Mouse (Mus musculus) limb, embryonic 11.5 days (tissue): ENCODE measurements around the gene Gsta1. TPM values are rescaled to one million over a fixed set of nuclear protein-coding genes. Genes with fewer than 3 reads are reported as not detected.
"Not testable (repeated sequence)": the region's sequence is repeated elsewhere in the genome, so short reads cannot be mapped to it uniquely, and the experiment has no call there.

ENCODE experiments used
- ATAC-seq: fragments of 200-750 bp; cut with Nextera tagmentation; 2 replicates; pipeline ENCODE4 v1.8.0; 2017; ENCODE audit warnings: low read depth; ENCODE audit not compliant: insufficient number of reproducible peaks, low FRiP score, low TSS enrichment
- DNase-seq: peaks from one replicate; pipeline ENCODE4 v3.0.0-alpha.2; 2015; ENCODE audit warnings: low spot score
- H3K27ac ChIP-seq: fragments of 300-500 bp; sonication (generic); replicated peaks from 2 replicates; pipeline ENCODE4 v1.5.1; 2014; ENCODE audit warnings: low read depth, mild to moderate bottlenecking, low read length
- H3K27me3 ChIP-seq: fragments of 300-500 bp; sonication (generic); 2 replicates; pipeline ENCODE4 v1.6.1; 2014; ENCODE audit warnings: mild to moderate bottlenecking, low read length, mixed read lengths; ENCODE audit not compliant: control insufficient read depth, insufficient read depth
- H3K36me3 ChIP-seq: fragments of 300-500 bp; sonication (generic); 2 replicates; pipeline ENCODE4 v1.6.1; 2014; ENCODE audit warnings: mild to moderate bottlenecking, low read length, moderate library complexity, mixed read lengths; ENCODE audit not compliant: control insufficient read depth, insufficient read depth
- H3K4me1 ChIP-seq: fragments of 300-500 bp; sonication (generic); 2 replicates; pipeline ENCODE4 v1.6.1; 2014; ENCODE audit warnings: low read length, mixed read lengths; ENCODE audit not compliant: control insufficient read depth, insufficient read depth
- H3K4me2 ChIP-seq: fragments of 300-500 bp; sonication (generic); 2 replicates; pipeline ENCODE4 v1.6.1; 2014; ENCODE audit warnings: low read depth, mild to moderate bottlenecking, moderate library complexity; ENCODE audit not compliant: severe bottlenecking
- H3K4me3 ChIP-seq: fragments of 300-500 bp; sonication (generic); 2 replicates; pipeline ENCODE4 v1.5.1; 2014; ENCODE audit warnings: low read depth, low read length
- H3K9ac ChIP-seq: fragments of 300-500 bp; sonication (generic); 2 replicates; pipeline ENCODE4 v1.6.1; 2014; ENCODE audit warnings: mild to moderate bottlenecking, low read length
- H3K9me3 ChIP-seq: fragments of 300-500 bp; sonication (generic); 2 replicates; pipeline ENCODE4 v1.6.1; 2016; ENCODE audit warnings: low read length; ENCODE audit not compliant: control insufficient read depth
- WGBS: fragments of 180-500 bp; shearing (Covaris S2); extraction: QIAGEN DNeasy Blood & Tissue Kit; methylation state at CpG from one replicate; pipeline ENCODE4 v1.1.7; 2014; 5-methylcytosine and 5-hydroxymethylcytosine counted together
- polyA plus RNA-seq: library from polyadenylated mRNA; unstranded; fragments of >200 nt; fragmentation: Nextera tagmentation; extraction: Ambion mirVana; gene quantifications from 2 replicates; pipeline ENCODE4 v1.2.1, GENCODE M21; 2014

Gsta1 gene
- polyA plus RNA-seq, 1 experiment from 2014 or later, result not detected

DNA sequence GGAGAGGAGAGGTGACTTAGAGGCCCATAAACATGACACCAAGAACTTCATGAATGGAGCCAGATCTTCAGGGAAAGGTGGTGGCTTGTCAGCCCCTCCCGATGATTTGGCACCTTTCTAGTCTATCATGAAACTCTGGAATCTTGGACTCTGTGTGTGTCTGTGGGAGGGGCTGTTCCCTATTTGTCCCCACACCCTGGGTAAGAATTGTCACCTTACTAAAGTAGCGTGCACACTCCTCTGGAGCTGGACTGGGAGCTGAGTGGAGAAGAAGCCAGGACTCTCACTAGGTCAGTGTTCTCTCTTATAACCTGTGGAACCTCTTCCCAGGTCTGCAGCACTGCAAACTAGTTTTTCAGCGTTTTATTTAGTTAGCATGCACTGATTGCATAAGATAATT is 26.5 kb downstream of the Gsta1 start, which contains the start of gene Gm3776:
TSS of gene Gm3776 (plus strand) at position 216 of the 400 bp plus-strand sequence.
- not testable (repeated sequence) for H3K4me2 ChIP-seq, H3K9me3 ChIP-seq, DNase-seq, H3K27me3 ChIP-seq, H3K27ac ChIP-seq, ATAC-seq, H3K4me3 ChIP-seq, H3K9ac ChIP-seq, H3K4me1 ChIP-seq, H3K36me3 ChIP-seq
- WGBS, result 85% methylated on average over 1 of the region's 3 CpGs

DNA sequence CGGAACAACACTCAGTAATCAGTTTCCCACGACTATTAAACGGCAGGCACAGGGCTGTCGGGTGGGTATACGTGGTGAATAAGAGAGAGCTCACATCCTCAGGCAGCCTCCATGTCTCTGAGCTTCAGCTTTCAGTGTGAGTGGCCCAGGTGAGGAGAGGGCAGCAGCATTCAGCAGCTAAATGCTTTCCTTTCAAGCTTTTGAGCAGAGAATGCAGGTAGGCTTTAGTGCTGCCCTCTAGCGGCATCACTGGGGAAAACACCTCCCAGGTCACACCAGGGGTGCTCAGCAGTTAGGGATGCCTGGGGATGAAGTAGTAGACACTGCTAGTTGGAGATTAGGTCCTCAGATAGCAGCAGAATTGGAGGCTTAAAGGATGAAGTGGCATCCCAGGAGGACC is 29.2 kb downstream of the Gsta1 start:
- DNase-seq, H3K27ac ChIP-seq, H3K4me2 ChIP-seq, H3K9me3 ChIP-seq, H3K27me3 ChIP-seq, H3K9ac ChIP-seq, H3K4me1 ChIP-seq, H3K36me3 ChIP-seq, H3K4me3 ChIP-seq: not testable (repeated sequence)
- 0 out of 2 replicates have a peak, but pooled peaks have one; percentile 27 for ATAC-seq
- WGBS, result 0% methylated on average over 1 of the region's 6 CpGs

DNA sequence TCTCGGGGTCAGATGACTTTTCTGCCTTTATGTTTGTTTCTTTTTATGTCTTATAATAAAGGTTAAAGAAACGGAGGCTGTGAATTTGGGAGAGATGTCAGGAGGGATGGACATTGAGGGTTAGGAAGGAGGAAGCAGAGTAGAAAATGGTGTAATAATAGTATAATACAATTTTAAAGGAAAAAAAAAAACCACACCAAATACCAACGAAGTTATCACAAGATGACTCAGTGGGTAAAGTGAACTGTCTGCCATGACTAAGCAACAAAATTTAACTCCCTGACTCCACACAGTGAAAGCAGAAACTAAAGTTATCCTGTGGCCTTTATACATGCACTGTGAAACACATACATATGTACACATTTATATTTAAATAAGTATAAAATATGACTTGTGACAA is 40.5 kb downstream of the Gsta1 start:
- ATAC-seq, result not testable (repeated sequence)

DNA sequence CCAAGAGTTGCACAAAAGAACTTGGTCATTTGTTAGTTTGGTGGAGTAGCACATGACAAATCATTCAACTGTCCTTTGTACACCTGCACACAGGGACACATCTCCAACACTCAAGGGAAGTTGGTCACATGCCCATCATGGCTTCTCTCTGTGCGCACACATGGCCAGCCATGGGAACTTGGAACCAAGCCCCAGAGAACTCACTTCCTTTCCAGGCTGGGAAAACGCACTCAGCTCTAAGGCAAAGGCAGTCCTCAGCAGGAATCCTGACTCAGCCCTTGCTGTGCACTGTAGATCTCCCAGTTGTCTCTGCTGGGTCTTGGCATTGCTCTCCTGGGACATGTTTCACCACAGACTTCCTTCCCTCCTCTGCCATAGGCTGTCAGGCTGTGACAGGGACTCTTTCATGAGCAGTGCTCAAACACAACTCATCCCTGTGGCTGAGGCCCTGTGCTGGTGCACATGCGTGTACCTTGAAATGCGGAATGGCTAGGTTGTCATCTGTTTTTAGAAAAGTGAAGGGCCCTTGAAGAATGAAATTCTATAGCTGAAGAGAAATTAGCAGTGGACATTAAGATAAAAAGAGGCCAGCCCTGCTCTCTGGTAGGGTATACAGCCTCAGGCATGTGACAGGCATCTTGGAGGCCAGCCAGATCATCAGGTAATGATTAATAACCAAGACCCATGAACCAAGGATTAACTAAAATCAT is 51.7 kb downstream of the Gsta1 start:
- H3K36me3 ChIP-seq, H3K4me1 ChIP-seq, H3K4me2 ChIP-seq, H3K27me3 ChIP-seq, ATAC-seq, H3K9me3 ChIP-seq, H3K9ac ChIP-seq, H3K4me3 ChIP-seq, H3K27ac ChIP-seq, DNase-seq: not testable (repeated sequence)
- 90% methylated on average over 4 of the region's 4 CpGs for WGBS

More for the DNA sequence above, 40.5 kb downstream of the Gsta1 start:
- H3K4me2 ChIP-seq, H3K27ac ChIP-seq, H3K36me3 ChIP-seq, H3K4me1 ChIP-seq, H3K4me3 ChIP-seq, DNase-seq, H3K9ac ChIP-seq, H3K9me3 ChIP-seq, H3K27me3 ChIP-seq: not testable (repeated sequence)
- 85% methylated on average over 3 of the region's 3 CpGs for WGBS

DNA sequence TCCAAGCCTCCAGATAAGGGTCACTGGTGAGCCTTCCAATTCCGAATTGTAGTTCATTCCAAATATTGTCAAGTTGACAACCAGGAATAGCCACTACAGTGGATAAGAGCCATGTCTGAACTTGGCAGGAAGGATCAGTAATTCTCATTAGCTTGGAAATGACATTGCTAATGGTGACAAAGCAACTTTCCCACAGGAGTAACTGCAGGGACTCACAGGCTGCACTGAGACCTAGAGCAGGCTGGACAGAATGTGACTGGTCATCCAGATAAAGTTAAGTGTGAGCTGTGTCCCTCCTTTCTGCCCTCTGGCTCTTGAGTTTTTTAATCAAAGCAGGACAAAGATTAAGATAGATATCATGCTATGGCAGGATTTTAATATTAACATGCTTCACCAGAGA is 58.6 kb downstream of the Gsta1 start:
- DNase-seq, H3K9ac ChIP-seq, H3K4me3 ChIP-seq, H3K27me3 ChIP-seq, H3K36me3 ChIP-seq, ATAC-seq, H3K9me3 ChIP-seq, H3K27ac ChIP-seq, H3K4me1 ChIP-seq, H3K4me2 ChIP-seq: not testable (repeated sequence)
- 91% methylated on average over 1 of the region's 1 CpGs for WGBS

DNA sequence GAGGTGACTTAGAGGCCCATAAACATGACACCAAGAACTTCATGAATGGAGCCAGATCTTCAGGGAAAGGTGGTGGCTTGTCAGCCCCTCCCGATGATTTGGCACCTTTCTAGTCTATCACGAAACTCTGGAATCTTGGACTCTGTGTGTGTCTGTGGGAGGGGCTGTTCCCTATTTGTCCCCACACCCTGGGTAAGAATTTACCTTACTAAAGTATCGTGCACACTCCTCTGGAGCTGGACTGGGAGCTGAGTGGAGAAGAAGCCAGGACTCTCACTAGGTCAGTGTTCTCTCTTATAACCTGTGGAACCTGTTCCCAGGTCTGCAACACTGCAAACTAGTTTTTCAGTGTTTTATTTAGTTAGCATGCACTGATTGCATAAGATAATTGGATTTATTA is 59.3 kb downstream of the Gsta1 start, which contains the start of gene Gm10639:
TSS of gene Gm10639 (plus strand) at position 201 of the 400 bp plus-strand sequence.
- H3K4me1 ChIP-seq, DNase-seq, H3K27me3 ChIP-seq, H3K9me3 ChIP-seq, H3K27ac ChIP-seq, H3K36me3 ChIP-seq, ATAC-seq, H3K4me3 ChIP-seq, H3K4me2 ChIP-seq, H3K9ac ChIP-seq: not testable (repeated sequence)
- 91% methylated on average over 3 of the region's 3 CpGs for WGBS

Other genes starting within 250 kb of the Gsta1 start
- gene Gcm1, start 178.7 kb upstream of the Gsta1 start, polyA plus RNA-seq, result 0.09 and 0.25 TPM in 2 replicates
- gene Fbxo9, start 121.6 kb upstream of the Gsta1 start, polyA plus RNA-seq, result 31.9 and 33.2 TPM in 2 replicates
- gene Ick, start 121.5 kb upstream of the Gsta1 start, polyA plus RNA-seq, result 42.7 and 47.5 TPM in 2 replicates
- 144 and 157 TPM in 2 replicates for gene Gsta4, start 47.9 kb upstream of the Gsta1 start, polyA plus RNA-seq
- not detected in 2 replicates for gene Gm3776, start 26.5 kb downstream of the Gsta1 start, polyA plus RNA-seq
- gene Gm10639, start 59.3 kb downstream of the Gsta1 start, polyA plus RNA-seq, result not detected in 2 replicates
- not detected in 2 replicates for gene Omt2a, start 84.1 kb downstream of the Gsta1 start, polyA plus RNA-seq
- gene Omt2b, start 96.9 kb downstream of the Gsta1 start, polyA plus RNA-seq, result not detected in 2 replicates
- gene Gsta2, start 125.1 kb downstream of the Gsta1 start, polyA plus RNA-seq, result not detected in 2 replicates
- 0.33 TPM in 1 of 2 replicates, not detected in the other for gene Dppa5a, start 137.5 kb downstream of the Gsta1 start, polyA plus RNA-seq
- gene Ooep, start 148.1 kb downstream of the Gsta1 start, polyA plus RNA-seq, result 1.5 and 1.6 TPM in 2 replicates
- 0.17 and 0.47 TPM in 2 replicates for gene Ddx43, start 165.1 kb downstream of the Gsta1 start, polyA plus RNA-seq
- gene Cgas, start 212.6 kb downstream of the Gsta1 start, polyA plus RNA-seq, result 0.92 and 1.3 TPM in 2 replicates
- 22.1 and 22.6 TPM in 2 replicates for gene Mto1, start 217.6 kb downstream of the Gsta1 start, polyA plus RNA-seq
- gene Gm17324, start 218.1 kb downstream of the Gsta1 start, polyA plus RNA-seq, result 0.36 and 0.54 TPM in 2 replicates